Mouse (Mus musculus) lung, adult 18-20 months (tissue): ENCODE measurements around the gene Hcst.
A peak's percentile ranks its signal among the peaks of the same experiment; 100 is the strongest.

ENCODE experiments used
- DNase-seq, 2 experiments: peaks; one replicate each; pipeline ENCODE4 v3.0.0; 2022; ENCODE audit warnings: mixed read lengths in 2 of 2

Gene Hcst

DNA sequence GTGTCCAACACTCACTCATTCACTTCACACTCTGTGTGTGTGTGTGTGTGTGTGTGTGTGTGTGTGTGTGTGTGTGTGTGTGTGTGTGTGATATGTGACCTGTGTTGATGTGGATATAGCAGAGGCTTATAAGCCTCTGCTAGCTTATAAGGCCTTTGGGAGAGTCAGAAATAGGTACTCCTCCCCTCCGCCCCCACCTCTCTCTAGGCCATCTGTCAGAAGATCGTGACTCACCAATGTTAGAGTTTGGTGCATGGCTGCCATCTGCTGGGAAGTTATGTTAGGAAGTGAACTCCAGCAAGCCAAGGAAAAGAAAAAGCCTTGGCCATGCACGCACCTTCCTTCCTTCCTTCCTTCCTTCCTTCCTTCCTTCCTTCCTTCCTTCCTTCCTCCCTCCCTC is 12.1 kb upstream of the Hcst start:
- peak; percentile 45 to 48 for DNase-seq

DNA sequence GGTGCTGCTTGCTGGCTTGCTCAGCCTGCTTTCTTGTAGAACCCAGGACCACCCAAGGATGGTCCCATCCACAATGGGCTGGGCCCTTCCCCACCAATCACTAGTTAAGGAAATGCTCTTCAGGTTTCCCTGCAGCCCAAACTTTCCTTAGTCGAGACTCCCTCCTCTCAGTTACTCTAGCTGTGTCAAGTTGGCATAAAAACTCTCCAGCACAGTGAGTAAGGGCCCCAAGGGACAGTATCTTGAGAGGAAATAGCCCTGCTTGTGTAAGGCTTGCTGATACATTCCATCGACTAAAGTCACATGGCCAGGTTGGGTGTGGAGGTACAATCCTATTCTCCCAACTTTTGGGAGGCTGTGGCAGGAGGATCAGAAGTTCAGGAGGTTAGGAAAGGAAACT is 10.5 kb upstream of the Hcst start:
- DNase-seq, result no peak

- DNase-seq, result no peak
These were observed 9.7 kb upstream of the Hcst start for GRCm38 (mm10) chr7:30429327-30429726.

- peak; percentile 26 to 62 for DNase-seq
These were observed 3.5 kb upstream of the Hcst start for GRCm38 (mm10) chr7:30423071-30423641.

DNA sequence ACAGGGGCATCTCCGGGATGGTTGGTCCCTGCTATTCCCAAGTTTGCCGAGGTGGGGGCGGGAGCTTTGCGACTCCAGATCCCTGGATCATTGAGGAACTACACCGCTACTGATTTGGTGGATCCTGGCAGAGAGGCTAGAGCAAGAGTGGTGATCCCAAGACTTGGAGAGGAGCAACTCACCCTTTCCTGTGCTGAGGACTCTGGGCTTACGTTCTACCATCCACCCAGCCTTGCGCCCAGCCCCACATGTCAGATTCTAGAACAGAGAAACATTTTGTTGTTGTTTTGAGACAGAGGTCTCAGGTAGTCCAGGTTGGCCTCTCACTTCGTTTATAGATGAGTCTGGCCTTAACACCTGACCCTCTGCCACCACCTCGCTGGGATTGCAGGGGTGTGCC is 2.9 kb upstream of the Hcst start:
- no peak for DNase-seq

DNA sequence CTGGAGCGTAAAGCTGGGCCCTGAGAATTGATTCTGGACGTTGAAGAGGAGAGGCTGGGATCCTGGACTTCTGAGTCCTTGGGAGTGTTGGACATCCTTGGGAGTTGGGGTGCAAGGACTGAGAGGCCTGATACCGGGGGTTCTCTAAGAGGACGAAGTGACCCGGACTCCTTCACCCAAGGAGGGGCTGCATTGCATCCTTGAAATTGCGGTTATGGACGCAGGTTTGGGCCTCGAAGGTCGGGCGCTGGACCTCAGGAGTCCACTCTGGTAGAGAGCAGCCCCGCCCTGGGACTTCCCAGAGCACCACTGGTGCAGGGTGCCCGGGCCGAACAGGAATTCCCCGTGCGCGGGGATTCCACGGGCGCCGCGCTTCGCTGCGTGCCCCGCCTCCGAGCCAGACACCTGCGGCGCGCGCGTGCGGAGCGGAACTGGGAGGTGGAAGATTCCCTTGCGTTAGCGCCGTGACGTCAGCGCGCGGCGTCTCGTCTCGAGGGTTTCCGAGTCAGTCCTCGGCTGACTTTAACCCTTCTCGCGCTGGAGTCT is 2.3 kb upstream of the Hcst start:
- peak; percentile 89 to 90 for DNase-seq

DNA sequence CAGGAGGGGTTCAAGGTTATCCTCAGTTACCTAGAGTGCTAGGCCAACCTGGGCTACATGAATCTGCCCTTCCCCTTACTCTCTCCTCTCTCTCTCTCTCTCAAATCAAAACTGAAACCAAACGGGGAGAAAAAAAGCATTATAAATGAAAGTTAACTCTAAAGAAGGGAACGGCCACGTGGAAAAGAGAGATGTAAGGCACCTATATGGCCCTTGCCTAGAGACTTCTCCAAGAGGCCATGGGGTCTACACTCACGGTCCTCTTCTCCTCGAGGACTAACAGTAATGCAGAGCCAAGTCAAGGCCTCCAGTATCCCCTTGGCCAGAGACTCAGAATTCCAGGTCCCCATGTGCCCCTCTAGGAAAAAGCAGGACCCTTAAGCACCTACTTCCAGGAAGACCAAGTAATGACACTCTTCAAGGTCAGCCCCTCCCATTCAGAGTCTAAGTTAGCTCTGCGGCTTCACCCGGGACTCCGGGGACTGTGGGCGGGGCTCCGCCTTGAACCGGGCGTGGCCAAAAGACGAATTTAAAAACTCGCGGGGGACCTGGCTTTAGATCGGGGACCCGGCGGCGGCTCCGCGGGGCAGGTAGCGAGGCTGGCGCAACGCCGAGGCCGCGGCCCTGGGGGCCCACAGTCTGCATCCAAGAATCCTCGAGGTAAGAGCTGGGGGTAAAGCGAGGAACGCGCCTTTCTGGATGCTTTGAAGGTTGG is 1.7 kb upstream of the Hcst start, which contains the start of gene Nfkbid:
TSS of gene Nfkbid (plus strand) at position 558 of the 715 bp plus-strand sequence.
- peak; percentile 81 to 85 for DNase-seq

- no peak for DNase-seq
These were observed 1.0 kb upstream of the Hcst start for GRCm38 (mm10) chr7:30420673-30421072.

- no peak for DNase-seq
These were observed 1.8 kb downstream of the Hcst start for GRCm38 (mm10) chr7:30417856-30418255.

DNA sequence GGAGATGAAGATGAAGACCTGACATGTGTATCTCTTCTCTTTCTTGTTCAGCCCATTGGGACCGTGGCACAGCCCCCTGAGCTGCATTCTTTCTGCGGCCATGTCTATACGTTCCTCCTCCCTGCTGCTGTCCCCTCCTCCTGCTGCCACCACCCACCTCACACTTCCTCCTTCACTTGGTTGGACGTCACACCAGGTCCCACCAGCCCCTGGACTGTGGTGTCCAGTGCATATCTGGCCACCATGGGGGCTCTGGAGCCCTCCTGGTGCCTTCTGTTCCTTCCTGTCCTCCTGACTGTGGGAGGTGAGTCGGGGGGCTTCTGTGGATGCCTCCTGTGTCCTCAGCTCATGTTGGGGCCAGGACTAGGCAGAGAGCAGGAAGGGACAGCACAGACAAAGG is 6.1 kb downstream of the Hcst start, which contains the start of gene Tyrobp:
TSS of gene Tyrobp (plus strand) at position 165 of the 400 bp plus-strand sequence.
- peak in 1 of 2 experiments; percentile 56 for DNase-seq

DNA sequence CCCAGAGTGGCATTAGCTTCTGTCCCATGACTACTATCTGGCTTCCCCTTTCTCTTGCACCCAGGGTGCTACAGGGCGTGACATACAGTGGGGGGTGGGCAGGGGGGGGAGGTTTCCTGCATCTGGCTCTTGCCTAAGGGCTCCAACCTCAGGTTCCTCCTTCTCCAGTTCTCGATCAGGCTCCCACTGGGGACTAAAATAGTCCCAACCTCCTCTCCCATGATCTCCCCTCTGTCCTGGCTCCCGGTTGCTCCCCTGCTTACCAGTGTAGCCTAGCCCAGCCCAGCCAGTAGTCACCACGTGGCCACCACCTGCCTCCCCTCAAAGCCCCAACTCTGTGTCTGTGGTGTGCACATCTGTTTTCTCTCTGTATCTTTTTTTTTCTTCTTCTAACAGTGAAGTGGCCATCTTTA is 6.9 kb downstream of the Hcst start:
- DNase-seq, result peak in 1 of 2 experiments; percentile 42

GRCm38 (mm10) chr7:30411023-30411422 is 8.6 kb downstream of the Hcst start:
- no peak for DNase-seq

GRCm38 (mm10) chr7:30409789-30410188 is 9.9 kb downstream of the Hcst start:
- DNase-seq, result no peak

- DNase-seq, result no peak
These were observed 11.0 kb downstream of the Hcst start for GRCm38 (mm10) chr7:30408639-30409038.

GRCm38 (mm10) chr7:30402343-30402742 is 17.3 kb downstream of the Hcst start:
- DNase-seq, result no peak

DNA sequence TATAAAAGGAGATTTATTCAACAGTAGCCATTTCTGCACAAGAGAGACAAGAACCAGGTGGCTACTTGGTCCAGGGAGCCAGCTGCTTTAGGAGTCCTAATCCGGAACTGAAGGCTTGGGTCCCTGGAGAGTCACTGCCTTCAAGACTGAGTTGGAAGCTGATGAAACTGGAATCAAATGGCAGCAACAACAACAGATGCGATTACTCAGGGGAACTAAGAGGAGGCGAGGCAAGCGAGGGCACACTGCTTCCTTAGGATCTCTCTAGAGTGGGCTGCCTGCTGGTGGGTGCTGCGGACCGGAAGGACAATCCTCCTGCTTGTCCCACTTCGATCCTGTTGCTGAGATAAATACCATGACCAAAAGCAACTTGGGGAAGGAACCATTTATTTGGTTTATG is 20.0 kb downstream of the Hcst start:
- no peak for DNase-seq

DNA sequence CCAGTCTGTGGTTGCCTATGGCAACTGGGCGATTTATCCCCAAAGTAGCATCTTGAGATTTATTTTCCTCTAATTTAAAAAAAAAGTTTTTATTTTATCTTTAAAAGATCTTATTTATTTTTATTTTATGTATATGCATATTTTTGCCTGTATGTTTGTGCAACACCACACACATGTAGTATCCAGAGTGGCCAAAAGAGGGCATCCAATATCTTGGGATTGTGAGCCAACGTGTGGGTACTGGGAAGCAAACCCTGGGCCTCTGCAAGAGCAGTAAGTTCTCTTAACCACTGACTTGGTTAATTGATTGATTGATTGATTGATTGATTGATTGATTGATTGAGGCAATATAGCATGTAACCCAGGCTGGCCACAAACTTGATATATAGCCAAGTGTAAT is 24.8 kb downstream of the Hcst start:
- DNase-seq, result peak in 1 of 2 experiments; percentile 9

DNA sequence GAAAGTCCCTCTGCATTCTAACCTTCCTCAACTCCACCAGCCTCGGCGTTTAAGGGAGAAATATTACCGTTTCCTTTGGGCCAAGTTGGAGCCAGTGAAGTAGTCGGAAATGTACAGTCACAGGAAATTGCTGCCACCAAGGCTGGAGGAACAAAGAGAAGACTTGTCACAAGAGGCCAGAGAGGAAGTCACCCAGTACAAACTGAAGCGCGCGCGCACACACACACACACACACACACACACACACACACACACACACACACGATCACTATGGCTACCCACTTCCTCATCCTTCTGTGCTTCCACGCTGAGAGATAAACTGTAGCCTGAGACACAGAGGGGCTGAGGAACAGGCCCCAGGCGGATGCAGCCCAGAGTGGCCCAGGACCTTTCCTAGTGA is 25.3 kb downstream of the Hcst start:
- peak; percentile 54 to 62 for DNase-seq

DNA sequence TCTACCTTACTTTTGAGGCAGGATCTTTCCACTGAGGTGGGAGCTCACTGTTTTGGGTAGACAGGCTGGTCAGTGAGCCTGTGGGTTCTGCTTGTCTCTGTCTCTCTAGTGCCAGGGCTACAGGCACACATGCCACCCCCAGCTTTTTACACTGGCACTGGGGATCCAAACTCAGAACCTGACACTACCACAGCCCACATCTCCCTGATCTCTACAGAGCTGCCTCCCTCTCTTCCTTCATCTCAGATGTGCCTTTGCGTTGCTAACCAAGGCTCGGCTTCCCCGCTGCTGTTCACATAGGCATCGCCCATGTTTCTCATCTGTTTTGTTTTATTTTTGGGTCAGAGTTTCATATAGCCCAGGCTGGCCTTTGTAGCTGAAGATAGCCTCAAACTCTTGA is 26.0 kb downstream of the Hcst start:
- DNase-seq, result no peak

GRCm38 (mm10) chr7:30392746-30393520 is 26.7 kb downstream of the Hcst start:
- no peak for DNase-seq

- DNase-seq, result no peak
These were observed 35.5 kb downstream of the Hcst start for GRCm38 (mm10) chr7:30384106-30384505.

GRCm38 (mm10) chr7:30380061-30380460 is 39.6 kb downstream of the Hcst start:
- DNase-seq, result no peak

DNA sequence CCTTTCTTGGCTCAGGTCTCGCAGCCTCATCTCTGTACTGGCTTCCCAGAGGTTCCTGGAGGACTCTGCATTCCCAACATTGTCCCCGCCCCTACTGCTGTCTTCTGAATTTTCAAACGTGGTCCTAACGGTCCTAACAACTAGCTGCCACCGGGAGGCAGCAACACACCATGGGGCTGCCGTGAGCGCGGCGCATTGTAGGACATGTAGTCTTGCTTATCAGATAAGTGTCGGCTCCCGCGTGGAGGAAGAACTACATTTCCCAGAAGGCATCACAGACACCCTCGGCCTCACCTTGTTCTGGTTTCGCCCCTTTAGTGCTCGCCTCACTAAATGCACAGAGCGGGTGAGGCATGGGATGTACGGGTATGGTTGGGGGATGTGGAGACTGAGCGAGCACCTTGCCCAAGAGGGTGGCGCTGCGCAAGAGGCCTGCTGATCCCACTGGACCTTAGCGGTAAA is 46.1 kb downstream of the Hcst start:
- peak; percentile 94 to 96 for DNase-seq
